ENCODE assay signal across 9 mouse cellular contexts in genomic region chr3:36689392-36690291, GRCm38 (mm10). TPM values are rescaled to one million over a fixed set of nuclear protein-coding genes. Genes with fewer than 3 reads are reported as not detected.
DNase-seq lines count a peak whose midpoint lies in the region; ATAC-seq lines count a peak whose summit lies in the region.
"Had no signal": no experiment of that assay in that cellular context is flagged by ENCODE, and none has a peak within 500 bp of the region (broad histone marks: within the 10 kb centered on the region; RNA-seq: fewer than 3 reads in every experiment).

Gene Trpc3 (minus strand): TSS chr3:36690167.

- peaks cover 16% of the 10 kb centered on the region for H3K4me1 ChIP-seq in limb, embryonic 15.5 days
- no peaks in the 10 kb centered on the region for H3K4me1 ChIP-seq in neural tube, embryonic 11.5 days (ENCODE audit: control insufficient read depth, insufficient read depth, low read length)

- 1% methylated on average over 85 of the region's 91 CpGs for WGBS in limb, embryonic 15.5 days
- under 1% methylated on average over 76 of the region's 91 CpGs for WGBS in neural tube, embryonic 11.5 days

- ATAC-seq in limb, embryonic 15.5 days (ENCODE audit: insufficient number of reproducible peaks, low FRiP score, low TSS enrichment, low read depth): peak; percentile 81
- peak; percentile 93 for ATAC-seq in neural tube, embryonic 11.5 days (ENCODE audit: insufficient read depth, low FRiP score, low TSS enrichment)

- no peak within 1 kb of the TSS for H3K27ac ChIP-seq in limb, embryonic 15.5 days
- H3K27ac ChIP-seq in neural tube, embryonic 11.5 days (ENCODE audit: low read depth, low read length): no peak within 1 kb of the TSS

- peaks cover 24% of the 10 kb centered on the region for H3K27me3 ChIP-seq in limb, embryonic 15.5 days
- H3K27me3 ChIP-seq in neural tube, embryonic 11.5 days (ENCODE audit: control insufficient read depth, insufficient read depth, low read length): peaks cover 3% of the 10 kb centered on the region; the same call in 1 of the 2 replicates

- peak within 1 kb of the TSS; percentile 89 for H3K4me2 ChIP-seq in limb, embryonic 15.5 days
- peak within 1 kb of the TSS; percentile 64 for H3K4me2 ChIP-seq in neural tube, embryonic 11.5 days (ENCODE audit: low read depth)

- peak within 1 kb of the TSS; percentile 63 for H3K9ac ChIP-seq in limb, embryonic 15.5 days
- H3K9ac ChIP-seq in neural tube, embryonic 11.5 days (ENCODE audit: low read length): peak within 1 kb of the TSS; percentile 62

- H3K36me3 ChIP-seq in limb, embryonic 15.5 days: no peaks in the 10 kb centered on the region
- no peaks in the 10 kb centered on the region for H3K36me3 ChIP-seq in neural tube, embryonic 11.5 days (ENCODE audit: control insufficient read depth, insufficient read depth, low read length)

- H3K9me3 ChIP-seq in limb, embryonic 15.5 days: no peaks in the 10 kb centered on the region
- H3K9me3 ChIP-seq in neural tube, embryonic 11.5 days (ENCODE audit: control insufficient read depth, low read length): no peaks in the 10 kb centered on the region

- peak within 1 kb of the TSS; percentile 63 for H3K4me3 ChIP-seq in limb, embryonic 15.5 days
- peak within 1 kb of the TSS; percentile 71 for H3K4me3 ChIP-seq in neural tube, embryonic 11.5 days (ENCODE audit: low read depth, low read length)

- DNase-seq in left cerebral cortex, adult 18-20 months (ENCODE audit: low spot score in 2 of 2): peak; percentile 31 to 33
- DNase-seq in left cerebral cortex, adult 11 months (ENCODE audit: low spot score): no peak
- DNase-seq in embryo, embryonic 10.5 days (ENCODE audit: low spot score): peak; percentile 81
- peak; percentile 32 to 41 for DNase-seq in heart, adult 18-20 months
- peak; percentile 19 for DNase-seq in kidney, adult 11 months
- DNase-seq in neural tube, embryonic 11.5 days (ENCODE audit: low spot score): peak; percentile 83
- DNase-seq in thymus, postnatal 10 days (ENCODE audit: low spot score in 2 of 2): peak; percentile 5 to 23

RNA-seq across cellular contexts. Expression of gene Trpc3, which starts in this region (rescaled TPM):
- 10 to 100 TPM; 15.0 to 20.8 TPM for total RNA-seq in left cerebral cortex, adult 18-20 months (2021)
- 1 to 10 TPM; 4.8 to 9.7 TPM for total RNA-seq in heart, adult 18-20 months (2021)
- polyA plus RNA-seq in limb, embryonic 15.5 days (2015; fragmentation: Nextera tagmentation; extraction: Ambion mirVana): 2.2 and 2.5 TPM in 2 replicates
- 5.3 and 6.9 TPM in 2 replicates for polyA plus RNA-seq in neural tube, embryonic 11.5 days (2014; fragmentation: Nextera tagmentation; extraction: Ambion mirVana)
- total RNA-seq: MEL had no signal
